Mouse (Mus musculus) urinary bladder, postnatal 36 days (tissue): ENCODE results near the gene 4930407I10Rik.

Source experiments
- DNase-seq, 2 experiments: peaks; one replicate each; pipeline ENCODE4 v3.0.0; 2022; ENCODE audit warnings: low spot score in 2 of 2, mixed read lengths in 1 of 2

The 4930407I10Rik gene

DNA sequence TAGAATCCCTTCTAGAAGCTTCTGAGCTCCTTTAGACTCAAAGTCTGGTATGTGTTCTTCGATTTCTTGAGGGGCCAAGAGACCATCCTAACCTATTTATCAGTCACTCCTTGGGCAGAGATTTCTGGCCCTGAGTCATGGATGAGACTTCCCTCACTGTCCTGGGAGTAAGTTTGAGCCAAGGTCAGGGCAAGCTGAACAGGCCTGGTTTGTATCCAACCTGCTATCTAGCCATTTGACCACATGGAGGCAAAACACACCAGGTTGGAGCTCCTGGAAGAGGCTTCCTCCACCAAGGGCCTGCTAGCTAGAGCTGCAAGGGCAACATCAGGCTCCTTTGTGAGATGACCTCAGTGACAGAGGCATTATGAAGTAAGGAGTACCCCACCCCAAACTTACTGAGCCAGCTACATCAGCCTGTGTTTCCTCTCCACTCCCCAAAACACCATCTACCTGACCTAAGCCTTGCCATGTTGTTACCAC lies at the start of gene 4930407I10Rik:
Gene 4930407I10Rik (plus strand): TSS at position 433 of the 483 bp plus-strand sequence.
- no peak for DNase-seq

DNA sequence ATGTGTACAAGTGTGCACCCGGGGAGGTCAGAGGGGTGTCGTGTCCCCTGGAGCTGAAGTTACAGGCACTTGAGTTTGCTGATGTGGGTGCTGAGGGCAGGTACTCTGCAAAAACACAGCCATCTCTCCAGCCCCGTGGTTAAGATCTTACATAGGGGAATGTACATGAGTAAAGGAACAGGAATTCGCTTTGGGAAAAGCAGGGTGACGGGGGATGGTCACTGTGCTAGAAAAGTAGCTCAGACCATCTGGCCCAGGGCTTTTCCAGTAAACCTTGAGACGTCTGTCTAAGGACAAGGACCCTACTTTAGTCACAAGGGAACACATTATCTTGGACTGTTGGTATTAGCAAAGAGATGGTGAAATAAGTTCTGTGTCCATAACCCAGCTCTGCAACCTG lies 47.0 kb upstream of the 4930407I10Rik start:
- no peak for DNase-seq

DNA sequence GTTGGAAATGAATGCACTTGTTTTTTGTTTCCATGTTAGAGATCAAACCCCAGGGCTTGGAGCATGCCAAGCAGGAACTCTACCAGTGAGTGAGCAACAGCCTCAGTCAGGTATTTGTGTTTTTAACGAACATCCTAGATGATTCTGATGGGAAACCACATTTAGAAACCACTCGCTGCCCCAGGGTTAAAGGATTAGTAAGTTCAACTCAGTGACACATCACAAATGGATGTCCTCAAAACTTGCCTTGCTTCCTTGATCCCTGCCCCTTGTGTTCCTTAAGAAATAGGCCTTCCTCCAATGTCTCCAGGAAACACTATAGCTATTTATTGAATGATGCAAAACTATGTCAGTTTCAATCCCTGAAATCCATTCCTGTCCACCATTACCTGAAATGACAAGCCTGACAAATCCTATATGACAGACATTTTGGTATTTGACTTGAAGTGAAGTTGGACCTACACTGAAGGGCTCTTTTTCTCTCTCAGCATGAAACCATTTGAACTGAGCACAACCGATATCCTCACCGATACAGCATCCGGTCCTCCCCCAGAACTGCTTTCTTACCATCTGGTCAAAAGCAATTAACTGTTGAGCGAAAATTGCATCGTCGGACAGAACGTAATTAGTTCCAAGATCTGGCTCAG lies 44.1 kb upstream of the 4930407I10Rik start:
- no peak for DNase-seq

DNA sequence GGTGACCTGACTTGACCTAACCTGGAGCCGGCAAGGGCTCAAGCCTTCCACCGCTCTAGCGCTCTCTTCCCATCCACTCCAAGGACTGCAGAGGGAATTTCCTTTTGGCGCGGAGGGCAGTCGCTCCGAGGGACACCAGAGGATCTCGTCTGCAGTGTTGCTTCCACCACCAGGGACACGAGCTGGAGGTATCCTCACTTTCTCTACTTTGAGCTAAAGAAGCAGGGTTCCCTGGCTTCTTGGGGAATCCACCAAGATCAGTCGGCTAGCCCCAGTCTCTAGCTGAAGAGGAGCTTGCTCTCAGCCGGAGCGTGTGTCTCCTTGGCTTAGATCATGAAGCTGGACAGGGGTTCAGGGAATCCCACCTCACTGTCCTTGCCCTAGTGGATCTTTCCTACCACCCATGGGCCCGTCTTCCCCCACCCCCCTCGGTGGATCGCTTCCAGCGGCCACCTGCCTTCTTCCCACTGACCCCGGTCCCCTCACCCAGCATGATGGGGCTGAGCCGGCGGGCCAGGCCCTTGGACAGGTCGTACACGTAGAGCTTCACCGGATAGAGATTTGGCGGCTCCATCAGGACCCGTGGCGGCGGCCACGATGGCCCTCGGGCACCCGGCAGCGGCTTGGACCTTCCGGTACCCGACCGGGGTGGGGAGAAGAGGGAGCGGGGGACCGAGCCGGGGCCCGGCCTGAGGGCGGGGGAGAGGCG lies 43.4 kb upstream of the 4930407I10Rik start:
- peak; percentile 7 to 18 for DNase-seq

DNA sequence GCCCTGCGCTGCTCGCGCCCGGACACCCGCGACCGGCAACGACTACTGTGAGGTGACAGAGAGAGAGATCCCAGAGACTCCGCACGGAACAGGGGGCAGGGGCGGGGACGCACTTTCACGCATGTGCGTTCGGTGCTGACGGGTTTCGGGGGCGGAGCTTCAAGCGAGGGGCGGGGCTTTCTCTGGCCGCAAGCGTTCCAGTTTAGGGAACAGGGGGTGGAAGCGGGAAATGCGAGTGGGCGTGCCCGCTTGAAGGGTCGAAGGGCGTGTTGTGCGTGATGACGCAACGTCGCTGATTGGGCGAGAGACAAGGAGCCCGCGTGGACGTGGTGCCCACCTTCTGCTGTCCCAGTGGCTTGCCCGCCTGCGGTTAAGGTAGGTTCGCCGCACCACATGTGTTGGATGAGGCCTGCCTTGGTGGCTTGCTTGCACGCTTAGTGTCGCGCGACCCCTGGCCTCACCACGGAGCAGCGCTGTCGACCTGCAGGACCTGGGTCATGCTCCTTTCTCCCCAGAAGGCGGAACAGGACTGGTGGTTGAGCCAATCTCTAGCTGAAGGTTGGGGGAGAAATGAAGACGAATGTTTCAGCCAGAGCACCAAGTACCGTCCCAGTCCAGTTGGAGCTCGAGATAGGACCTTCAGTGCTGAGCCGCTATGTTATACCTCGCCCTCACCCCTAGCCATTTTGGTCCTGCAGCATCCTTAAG lies 42.7 kb upstream of the 4930407I10Rik start:
- DNase-seq: peak; percentile 100

DNA sequence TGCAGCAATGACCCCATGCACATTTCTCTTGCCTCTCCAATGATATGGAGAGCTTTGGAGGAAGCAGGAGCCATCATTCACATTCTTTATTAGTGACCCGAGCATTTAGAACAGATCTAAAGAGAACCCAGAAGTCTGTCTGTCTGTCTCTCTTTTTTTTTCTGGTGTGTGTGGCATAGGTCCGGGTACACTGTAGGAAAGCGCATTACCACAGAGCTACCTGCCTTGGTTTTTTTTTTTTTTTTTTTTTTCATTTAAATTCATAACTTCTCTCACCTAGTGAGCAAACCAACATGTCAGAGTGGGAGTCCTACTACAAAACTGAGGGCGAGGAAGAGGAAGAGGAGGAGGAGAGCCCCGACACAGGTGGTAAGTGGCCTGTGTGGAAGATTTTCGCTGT lies 42.1 kb upstream of the 4930407I10Rik start:
- DNase-seq: no peak

DNA sequence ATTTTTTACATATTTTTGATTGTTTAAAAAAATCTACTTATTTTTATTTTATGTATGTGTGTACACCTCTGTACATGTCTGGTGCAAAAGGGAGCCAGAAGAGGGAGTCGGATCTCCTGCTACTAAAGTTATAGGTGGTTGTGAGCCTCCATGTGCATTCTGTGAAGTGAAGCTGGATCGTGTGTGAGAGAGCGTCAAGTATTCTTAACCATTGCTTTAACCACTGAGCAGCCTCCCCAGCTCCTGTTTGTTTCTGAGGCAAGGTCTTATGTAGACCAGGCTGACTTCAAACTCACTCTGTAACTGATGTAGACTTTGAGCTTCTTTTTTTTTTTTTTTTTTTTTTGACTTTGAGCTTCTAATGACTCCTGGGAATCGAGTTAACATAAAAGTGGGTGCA lies 41.5 kb upstream of the 4930407I10Rik start:
- DNase-seq: no peak

DNA sequence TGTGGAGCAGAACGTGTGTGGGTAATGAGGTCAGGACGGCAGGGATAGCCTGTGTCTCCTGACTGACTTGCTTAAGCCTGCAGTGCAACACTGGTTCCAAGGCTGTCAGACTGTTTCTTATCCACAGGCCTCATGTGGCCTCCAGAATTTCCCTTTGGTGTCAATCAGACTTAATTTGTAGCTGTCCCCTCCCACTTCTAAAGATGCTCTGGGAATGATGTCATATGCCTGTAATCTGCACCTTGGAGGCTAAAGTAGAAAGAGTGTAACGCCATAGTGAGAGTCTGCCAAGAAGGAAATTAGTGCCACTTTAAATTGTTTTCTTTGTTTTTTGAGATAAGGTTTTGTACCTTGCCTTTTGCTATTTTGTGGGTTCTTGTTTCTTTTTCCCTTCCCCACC lies 39.7 kb upstream of the 4930407I10Rik start:
- no peak for DNase-seq

DNA sequence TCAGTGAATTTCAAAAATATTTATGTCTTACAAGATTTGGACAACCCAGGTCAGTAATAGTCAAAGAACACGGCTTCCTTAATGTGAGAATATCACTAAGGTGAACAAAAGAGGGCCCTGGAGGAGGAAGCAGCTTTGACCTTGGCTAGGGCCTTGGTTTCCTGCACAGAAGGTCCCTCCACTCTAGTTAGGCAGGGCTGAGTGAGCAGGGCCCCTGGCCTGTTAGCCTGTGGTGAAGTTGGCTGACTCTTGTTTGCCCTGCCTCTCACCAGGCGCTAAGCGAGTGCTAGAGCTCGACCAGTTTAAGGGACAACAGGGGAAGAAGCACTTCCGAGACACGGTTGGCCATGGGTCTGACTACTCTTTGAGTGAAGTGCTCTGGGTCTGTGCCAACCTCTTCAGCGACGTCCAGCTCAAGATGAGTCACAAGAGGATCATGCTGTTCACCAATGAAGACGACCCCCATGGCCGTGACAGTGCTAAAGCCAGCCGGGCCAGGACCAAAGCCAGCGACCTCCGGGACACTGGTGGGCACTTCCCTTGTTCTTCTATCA lies 36.3 kb upstream of the 4930407I10Rik start:
- DNase-seq: no peak

DNA sequence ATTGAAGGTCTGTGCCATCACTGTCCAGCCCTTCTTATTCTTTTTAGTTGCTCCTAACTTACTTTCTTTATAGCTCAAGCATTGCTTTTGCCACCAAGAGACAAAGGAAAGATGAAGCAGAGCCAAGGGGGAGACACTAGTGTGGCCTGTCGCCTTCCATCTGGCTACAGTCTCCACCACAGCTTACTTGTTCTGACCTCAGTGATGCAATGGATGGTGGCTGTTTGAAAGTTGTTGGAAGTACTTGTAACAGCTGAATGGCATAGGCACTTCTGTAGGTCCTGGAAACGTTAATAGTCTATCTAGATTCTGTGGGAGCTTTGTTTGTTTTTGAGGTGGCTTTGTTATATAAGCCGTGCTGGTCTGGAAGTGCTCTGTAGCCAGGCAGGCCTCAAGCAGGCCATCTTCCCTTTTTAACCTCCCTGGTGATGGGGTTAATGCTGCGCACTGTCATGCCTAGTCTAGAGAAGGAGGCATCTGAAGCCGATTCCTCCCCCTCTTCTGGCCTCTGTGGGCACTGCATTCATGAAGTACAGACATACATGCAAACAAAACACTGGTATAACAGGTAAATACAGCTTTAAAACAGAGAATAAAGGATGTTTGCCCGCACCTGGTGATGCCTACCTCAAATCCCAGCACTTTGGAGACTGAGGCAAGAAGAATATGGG lies 34.9 kb upstream of the 4930407I10Rik start:
- no peak for DNase-seq

DNA sequence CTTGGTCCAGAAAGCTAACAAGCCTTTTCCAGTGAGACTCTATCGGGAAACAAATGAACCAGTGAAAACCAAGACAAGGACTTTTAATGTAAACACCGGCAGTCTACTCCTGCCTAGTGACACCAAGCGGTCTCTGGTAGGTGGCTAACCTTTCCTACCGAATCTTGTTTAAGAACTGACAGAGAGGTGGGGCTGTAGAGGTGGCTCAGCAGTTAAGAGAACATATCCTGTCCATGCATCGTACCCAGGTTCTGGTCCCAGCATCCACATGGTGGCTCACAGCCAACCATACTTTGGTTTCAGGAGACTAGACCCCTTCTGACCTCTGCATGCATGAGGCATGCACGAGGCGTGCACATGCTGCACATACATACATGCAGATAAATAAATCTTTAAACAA lies 31.7 kb upstream of the 4930407I10Rik start:
- DNase-seq: no peak

DNA sequence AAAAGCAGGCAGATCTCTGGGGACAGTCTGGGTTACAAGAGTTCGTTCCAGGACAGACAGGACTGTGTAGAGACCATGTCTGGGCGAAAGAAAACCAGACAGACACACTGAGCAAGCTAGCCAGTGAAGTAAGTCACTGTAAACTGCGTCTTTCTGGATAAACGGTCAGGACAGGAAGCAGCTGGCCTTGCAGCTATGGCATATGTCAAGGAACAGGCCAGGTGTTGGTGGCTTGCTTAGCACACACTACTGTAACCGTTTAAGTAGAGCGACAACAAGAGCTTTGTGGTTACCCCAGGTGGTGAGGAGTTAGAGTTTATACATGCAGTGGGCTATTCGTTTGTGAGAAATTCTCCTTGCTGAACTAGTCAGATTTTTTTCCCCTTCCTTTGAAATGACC lies 31.2 kb upstream of the 4930407I10Rik start:
- DNase-seq: no peak

DNA sequence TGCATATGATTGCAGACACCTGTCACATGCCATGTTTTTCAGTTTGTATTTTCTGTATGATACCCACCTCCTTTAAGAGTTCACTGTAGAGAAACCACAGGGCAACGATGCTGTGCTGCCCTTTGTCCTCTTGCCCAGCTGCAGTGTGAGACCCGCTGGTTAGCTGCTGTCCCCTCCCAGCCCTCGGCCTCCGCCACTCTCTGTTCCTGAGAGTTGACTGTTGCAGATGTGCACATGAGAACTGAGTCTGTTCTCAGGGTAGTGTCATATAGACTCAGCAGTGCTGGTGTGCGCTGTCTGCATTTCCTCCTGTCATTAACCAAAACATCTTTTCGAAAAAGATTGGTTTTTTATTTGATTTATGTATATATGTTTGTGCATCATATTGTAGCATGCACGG lies 26.6 kb upstream of the 4930407I10Rik start:
- DNase-seq: no peak

DNA sequence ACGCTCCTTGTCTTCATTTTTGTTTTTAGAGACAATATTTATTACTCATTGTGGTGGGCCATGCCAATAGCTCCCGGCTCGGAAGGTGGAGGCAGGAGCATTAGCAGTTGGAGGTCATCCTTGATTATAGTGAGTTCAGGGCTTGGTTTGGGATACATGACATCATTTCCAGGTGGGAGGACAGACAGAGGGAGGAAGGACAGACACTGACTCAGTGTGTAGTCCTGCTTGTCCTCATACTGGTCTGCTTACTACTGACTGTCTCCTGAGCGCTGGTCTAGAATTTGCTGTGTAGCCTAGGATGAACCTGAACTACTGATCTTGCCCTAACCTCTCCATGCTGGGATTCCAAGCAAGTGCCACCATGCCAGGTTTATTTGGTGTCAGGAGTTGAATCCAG lies 25.2 kb upstream of the 4930407I10Rik start, which contains the start of gene Desi1:
Gene Desi1 (minus strand): TSS at position 101 of the 400 bp plus-strand sequence.
- no peak for DNase-seq

DNA sequence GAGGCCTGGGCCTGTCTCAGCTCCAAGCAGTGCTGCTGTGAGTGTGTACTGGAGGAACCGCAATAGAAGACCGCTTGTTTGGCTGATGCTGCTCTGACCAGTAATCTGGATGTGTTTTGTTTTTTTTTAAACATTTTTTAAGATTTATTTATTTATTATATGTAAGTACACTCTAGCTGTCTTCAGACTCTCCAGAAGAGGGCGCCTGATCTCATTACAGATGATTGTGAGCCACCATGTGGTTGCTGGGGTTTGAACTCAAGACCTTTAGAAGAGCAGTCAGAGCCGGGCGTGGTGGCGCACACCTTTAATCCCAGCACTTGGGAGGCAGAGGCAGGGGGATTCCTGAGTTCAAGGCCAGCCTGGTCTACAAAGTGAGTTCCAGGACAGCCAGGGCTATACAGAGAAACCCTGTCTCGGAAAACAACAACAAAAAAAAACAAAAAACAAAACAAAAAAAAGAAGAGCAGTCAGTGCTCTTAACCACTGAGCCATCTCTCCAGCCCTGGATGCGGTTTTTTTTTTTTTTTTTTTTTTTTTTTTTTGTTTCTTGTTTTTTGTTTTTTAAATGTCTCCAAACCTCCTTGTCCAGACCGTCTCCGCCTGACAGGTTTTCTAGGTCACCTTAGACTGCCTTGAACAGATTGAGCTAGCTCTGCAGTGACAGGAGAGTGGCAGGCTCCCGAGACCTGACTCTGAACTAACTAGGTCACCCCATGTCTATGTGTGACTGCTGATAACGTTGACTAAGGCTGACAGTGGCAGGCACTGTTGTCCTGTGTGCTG lies 22.9 kb upstream of the 4930407I10Rik start:
- DNase-seq: no peak

DNA sequence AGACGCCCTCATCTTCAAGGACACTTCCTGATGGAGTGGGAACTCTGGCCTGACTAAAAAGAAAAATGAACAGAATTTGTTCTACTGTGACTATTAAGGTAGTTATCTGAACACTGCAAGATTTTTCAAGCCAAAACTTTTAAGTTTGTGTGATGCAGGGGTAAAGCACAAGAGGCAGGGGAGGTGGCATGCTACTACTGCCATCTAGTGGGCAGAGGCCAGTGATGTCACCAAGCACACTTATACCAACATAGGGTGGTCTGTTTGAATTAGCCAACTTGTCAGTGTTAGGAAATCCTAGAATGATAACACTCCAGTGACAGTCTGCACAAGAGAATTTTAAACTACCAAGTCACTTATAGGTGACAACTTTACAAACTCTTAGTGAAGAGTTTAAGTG lies 18.3 kb upstream of the 4930407I10Rik start:
- no peak for DNase-seq

DNA sequence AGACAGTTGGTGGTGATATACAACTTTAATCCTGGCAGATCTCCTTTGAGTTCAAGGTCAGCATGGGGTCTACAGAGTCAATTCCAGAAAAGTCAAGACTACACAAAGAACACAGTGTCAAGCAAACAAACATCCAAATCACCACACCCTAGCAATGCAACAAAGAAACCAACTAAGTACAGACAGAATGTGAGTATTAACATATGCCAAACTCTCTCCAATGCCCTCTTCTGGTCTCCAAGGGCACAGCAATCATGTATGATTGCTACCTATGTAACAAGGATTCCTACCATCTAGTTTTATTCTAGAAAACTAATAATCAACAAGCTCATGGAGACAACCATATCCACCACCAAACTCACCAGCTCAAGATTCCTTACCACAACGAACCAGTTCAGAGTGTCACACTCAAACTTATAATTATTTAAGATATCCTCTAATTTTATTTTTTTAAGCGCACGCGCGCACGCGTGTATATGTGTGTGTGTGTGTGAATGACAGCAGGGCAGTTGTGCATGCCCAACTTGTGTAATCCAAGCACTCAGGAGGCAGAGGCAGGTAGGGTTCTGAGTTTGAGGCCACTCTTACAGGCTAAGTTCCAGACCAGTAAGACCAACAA lies 14.7 kb upstream of the 4930407I10Rik start:
- no peak for DNase-seq

DNA sequence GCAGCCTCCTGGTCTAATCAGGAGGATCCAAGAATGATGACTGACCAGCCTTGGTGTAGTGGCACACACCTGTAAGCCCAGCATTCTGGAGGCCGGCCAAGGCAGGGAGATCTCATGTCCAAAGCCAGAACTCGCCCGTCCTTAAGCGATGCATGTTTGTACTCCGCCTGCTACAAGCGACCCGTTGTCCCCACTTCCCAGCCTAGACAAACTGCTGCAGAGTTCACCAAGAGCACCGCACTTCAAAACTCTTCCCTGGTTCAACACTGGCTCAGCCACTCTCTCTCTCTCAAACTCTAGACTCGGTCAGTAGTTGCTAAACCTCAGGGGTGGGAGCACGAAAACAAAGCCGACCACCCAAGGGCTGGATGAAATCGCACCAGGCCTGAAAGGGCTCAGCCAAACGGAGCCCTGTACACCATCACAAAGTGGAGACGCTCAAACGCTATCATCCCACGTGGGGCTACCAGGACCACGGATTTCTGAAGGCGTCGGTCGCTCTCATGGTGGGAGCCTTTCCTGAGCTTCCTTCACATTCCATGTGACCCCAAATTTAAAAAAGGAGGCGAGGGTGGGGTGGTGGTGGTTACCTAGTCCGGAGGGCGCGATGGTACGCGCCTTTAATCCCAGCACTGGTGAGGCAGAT lies 12.6 kb upstream of the 4930407I10Rik start:
- no peak for DNase-seq

DNA sequence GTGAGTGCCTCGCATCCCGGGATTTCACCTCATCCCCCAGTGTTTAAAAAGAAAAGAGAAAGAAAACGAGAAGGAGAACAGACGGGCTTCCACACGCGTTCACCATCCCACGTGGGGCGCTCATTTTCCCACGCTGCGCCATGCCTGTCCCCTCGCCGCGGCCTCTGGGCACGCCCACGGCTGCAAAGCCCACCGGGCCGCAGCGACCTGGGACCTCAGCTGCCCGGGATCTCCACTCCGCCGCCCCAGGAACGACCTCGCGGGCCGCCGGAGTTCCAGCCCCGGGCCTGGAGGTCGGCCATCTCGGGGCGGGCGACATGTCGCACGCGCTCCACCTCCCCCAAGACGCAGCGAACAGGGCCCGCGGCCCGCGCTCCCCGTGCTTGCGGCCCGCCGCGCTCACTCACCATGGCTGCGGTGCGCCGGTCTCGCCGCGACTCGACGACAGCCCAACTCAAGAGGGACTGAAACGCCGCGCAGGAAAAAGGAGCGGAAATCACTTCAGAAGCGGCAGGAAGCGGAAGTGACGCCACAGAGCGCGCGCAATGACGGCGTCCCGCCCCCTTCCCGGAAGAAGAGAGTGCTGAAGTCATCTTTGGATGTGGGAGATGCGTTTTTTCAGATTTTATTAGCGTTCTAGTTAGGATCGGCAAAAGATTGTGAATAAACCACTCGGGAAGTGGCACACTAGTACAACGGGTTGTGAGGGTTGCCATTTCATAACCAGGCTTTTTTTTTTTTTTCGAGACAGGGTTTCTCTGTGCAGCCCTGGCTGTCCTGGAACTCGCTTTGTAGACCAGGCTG lies 11.7 kb upstream of the 4930407I10Rik start, which contains the start of gene Snu13:
Gene Snu13 (minus strand): TSS at position 519 of the 804 bp plus-strand sequence.
- peak; percentile 90 to 92 for DNase-seq
